Mouse (Mus musculus) testis, adult 2 months (tissue): ENCODE data around the gene Psmd5.

ENCODE experiments used
- CTCF ChIP-seq: fragments of 200-500 bp; IDR thresholded peaks from 2 replicates; pipeline ENCODE4 v1.5.1; 2012; ENCODE audit warnings: low read depth, mild to moderate bottlenecking, inconsistent platforms, low read length, moderate library complexity; ENCODE audit not compliant: control insufficient read depth, insufficient read depth, insufficient replicate concordance
- POLR2A ChIP-seq: fragments of 200-500 bp; IDR thresholded peaks from 2 replicates; pipeline ENCODE4 v1.6.1; 2012; ENCODE audit warnings: low read depth, mild to moderate bottlenecking, inconsistent platforms, low read length, moderate library complexity; ENCODE audit not compliant: control insufficient read depth

- TF ChIP-seq CTCF: no peak
- no peak for TF ChIP-seq POLR2A
Observed at GRCm38 (mm10) chr2:34900412-34900811, 25.6 kb upstream of the Psmd5 start.
